Mouse (Mus musculus): ENCODE data around the gene Gnl2.

DNA sequence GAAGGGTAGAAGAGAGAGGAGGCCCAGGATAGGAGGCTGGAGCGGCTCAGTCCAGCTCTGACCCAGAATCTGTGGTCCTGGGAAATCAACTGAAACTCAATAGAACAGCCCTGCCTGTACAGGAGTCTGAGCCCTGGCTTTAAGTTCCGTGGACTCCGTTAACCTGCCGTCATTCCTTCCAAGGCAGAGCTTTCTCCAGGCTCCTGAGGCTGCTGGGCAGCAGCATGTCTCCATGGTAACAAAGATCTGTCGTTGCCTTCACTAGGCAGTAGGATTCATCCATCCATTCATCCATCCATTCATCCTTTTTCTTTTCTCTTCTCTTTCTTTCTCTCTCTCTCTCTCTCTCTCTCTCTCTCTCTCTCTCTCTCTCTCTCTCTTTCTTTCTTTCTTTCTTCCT lies 45.7 kb upstream of the Gnl2 start:
- TF ChIP-seq CTCF (IDR thresholded peaks at IDR 0.05; ENCODE audit: borderline replicate concordance, insufficient read depth, low read length) = no peak
- TF ChIP-seq POLR2A (IDR thresholded peaks at IDR 0.05; ENCODE audit: low read depth, low read length) = no peak

All from embryonic fibroblast, embryonic 13.5 days (primary cell).